Mouse (Mus musculus): ENCODE measurements at regions not wholly inside any gene's neighbourhood (a gene's known extent, or its start where the extent isn't known, plus 50 kb on each side); places are given as distances from the start of the nearest gene placed in this dataset.

GRCm38 (mm10) chr13:5022439-5022838, 413.5 kb upstream of the Akr1e1 start:
- no peak for ATAC-seq
- H3K4me3 ChIP-seq (ENCODE audit: low read length): no peak overlapping the region
- no peak overlapping the region for H3K4me2 ChIP-seq (ENCODE audit: low read depth, low read length)
- no peak overlapping the region for H3K27ac ChIP-seq (ENCODE audit: low read length)
- no peaks in the 10 kb centered on the region for H3K9me3 ChIP-seq (ENCODE audit: control insufficient read depth, low read length)
- H3K9ac ChIP-seq (ENCODE audit: low read depth, low read length): no peak overlapping the region
- H3K4me1 ChIP-seq (ENCODE audit: control insufficient read depth, insufficient read depth, low read length): no peaks in the 10 kb centered on the region
- H3K36me3 ChIP-seq (ENCODE audit: control insufficient read depth, insufficient read depth, low read length): no peaks in the 10 kb centered on the region
- no peaks in the 10 kb centered on the region for H3K27me3 ChIP-seq (replicated peaks; ENCODE audit: control insufficient read depth, insufficient read depth, low read length)
- 83% methylated on average over 7 of the region's 7 CpGs for WGBS

GRCm38 (mm10) chr13:5059859-5060258, 450.9 kb upstream of the Akr1e1 start:
- no peak for ATAC-seq
- H3K27me3 ChIP-seq (replicated peaks; ENCODE audit: control insufficient read depth, insufficient read depth, low read length): no peaks in the 10 kb centered on the region
- 60% methylated on average over 2 of the region's 2 CpGs for WGBS

GRCm38 (mm10) chr13:5060462-5060861, 451.5 kb upstream of the Akr1e1 start:
- H3K27ac ChIP-seq (ENCODE audit: low read length): no peak overlapping the region

More at GRCm38 (mm10) chr13:5059859-5060258, 450.9 kb upstream of the Akr1e1 start:
- no peak overlapping the region for H3K9ac ChIP-seq (ENCODE audit: low read depth, low read length)
- no peak overlapping the region for H3K27ac ChIP-seq (ENCODE audit: low read length)
- no peaks in the 10 kb centered on the region for H3K4me1 ChIP-seq (ENCODE audit: control insufficient read depth, insufficient read depth, low read length)
- no peak overlapping the region for H3K4me2 ChIP-seq (ENCODE audit: low read depth, low read length)
- no peaks in the 10 kb centered on the region for H3K9me3 ChIP-seq (ENCODE audit: control insufficient read depth, low read length)
- H3K4me3 ChIP-seq (ENCODE audit: low read length): no peak overlapping the region
- no peaks in the 10 kb centered on the region for H3K36me3 ChIP-seq (ENCODE audit: control insufficient read depth, insufficient read depth, low read length)

GRCm38 (mm10) chr13:5107454-5107853, 498.5 kb upstream of the Akr1e1 start:
- H3K9me3 ChIP-seq (ENCODE audit: control insufficient read depth, low read length): no peaks in the 10 kb centered on the region
- H3K27me3 ChIP-seq (replicated peaks; ENCODE audit: control insufficient read depth, insufficient read depth, low read length): no peaks in the 10 kb centered on the region
- 75% methylated on average over 5 of the region's 5 CpGs for WGBS
- no peak overlapping the region for H3K4me2 ChIP-seq (ENCODE audit: low read depth, low read length)
- no peak for ATAC-seq
- no peak overlapping the region for H3K27ac ChIP-seq (ENCODE audit: low read length)
- no peaks in the 10 kb centered on the region for H3K4me1 ChIP-seq (ENCODE audit: control insufficient read depth, insufficient read depth, low read length)
- H3K36me3 ChIP-seq (ENCODE audit: control insufficient read depth, insufficient read depth, low read length): no peaks in the 10 kb centered on the region
- H3K4me3 ChIP-seq (ENCODE audit: low read length): no peak overlapping the region
- H3K9ac ChIP-seq (ENCODE audit: low read depth, low read length): no peak overlapping the region

More at GRCm38 (mm10) chr13:5060462-5060861, 451.5 kb upstream of the Akr1e1 start:
- no peaks in the 10 kb centered on the region for H3K9me3 ChIP-seq (ENCODE audit: control insufficient read depth, low read length)
- H3K4me1 ChIP-seq (ENCODE audit: control insufficient read depth, insufficient read depth, low read length): no peaks in the 10 kb centered on the region
- no peak overlapping the region for H3K9ac ChIP-seq (ENCODE audit: low read depth, low read length)
- ATAC-seq: no peak
- no peaks in the 10 kb centered on the region for H3K36me3 ChIP-seq (ENCODE audit: control insufficient read depth, insufficient read depth, low read length)
- H3K27me3 ChIP-seq (replicated peaks; ENCODE audit: control insufficient read depth, insufficient read depth, low read length): no peaks in the 10 kb centered on the region
- no peak overlapping the region for H3K4me3 ChIP-seq (ENCODE audit: low read length)
- 33% methylated on average over 2 of the region's 2 CpGs for WGBS
- H3K4me2 ChIP-seq (ENCODE audit: low read depth, low read length): no peak overlapping the region

- ATAC-seq: peak; percentile 76; the same call in 1 of the 2 replicates
- no peak overlapping the region for H3K9ac ChIP-seq (ENCODE audit: low read depth, low read length)
- no peak overlapping the region for H3K27ac ChIP-seq (ENCODE audit: low read length)
- H3K4me3 ChIP-seq (ENCODE audit: low read length): no peak overlapping the region
- H3K27me3 ChIP-seq (replicated peaks; ENCODE audit: control insufficient read depth, insufficient read depth, low read length): no peaks in the 10 kb centered on the region
- 77% methylated on average over 3 of the region's 3 CpGs for WGBS
- H3K9me3 ChIP-seq (ENCODE audit: control insufficient read depth, low read length): no peaks in the 10 kb centered on the region
- no peak overlapping the region for H3K4me2 ChIP-seq (ENCODE audit: low read depth, low read length)
- no peaks in the 10 kb centered on the region for H3K4me1 ChIP-seq (ENCODE audit: control insufficient read depth, insufficient read depth, low read length)
- H3K36me3 ChIP-seq (ENCODE audit: control insufficient read depth, insufficient read depth, low read length): no peaks in the 10 kb centered on the region
These were observed 545.9 kb upstream of the Akr1e1 start for GRCm38 (mm10) chr13:5154911-5155310.

GRCm38 (mm10) chr13:5159765-5160684, 551.1 kb upstream of the Akr1e1 start:
- Histone ChIP-seq H3K9me3 (ENCODE audit: control insufficient read depth, low read length) (no peaks in the 10 kb centered on the region), H3K4me1 (ENCODE audit: control insufficient read depth, insufficient read depth, low read length) (no peaks in the 10 kb centered on the region), H3K36me3 (ENCODE audit: control insufficient read depth, insufficient read depth, low read length) (no peaks in the 10 kb centered on the region), H3K9ac (ENCODE audit: low read depth, low read length) (no peak overlapping the region), H3K27me3 (replicated peaks; ENCODE audit: control insufficient read depth, insufficient read depth, low read length) (no peaks in the 10 kb centered on the region), H3K4me3 (ENCODE audit: low read length) (no peak overlapping the region), H3K27ac (ENCODE audit: low read length) (no peak overlapping the region), H3K4me2 (ENCODE audit: low read depth, low read length) (no peak overlapping the region)
- ATAC-seq: no peak
- WGBS: 41% methylated on average over 5 of the region's 5 CpGs

- ATAC-seq: no peak
- Histone ChIP-seq H3K36me3 (ENCODE audit: control insufficient read depth, insufficient read depth, low read length) (no peaks in the 10 kb centered on the region), H3K27me3 (replicated peaks; ENCODE audit: control insufficient read depth, insufficient read depth, low read length) (no peaks in the 10 kb centered on the region), H3K9ac (ENCODE audit: low read depth, low read length) (no peak overlapping the region), H3K4me3 (ENCODE audit: low read length) (no peak overlapping the region), H3K4me1 (ENCODE audit: control insufficient read depth, insufficient read depth, low read length) (no peaks in the 10 kb centered on the region), H3K4me2 (ENCODE audit: low read depth, low read length) (no peak overlapping the region), H3K27ac (ENCODE audit: low read length) (no peak overlapping the region), H3K9me3 (ENCODE audit: control insufficient read depth, low read length) (no peaks in the 10 kb centered on the region)
- WGBS: 61% methylated on average over 2 of the region's 2 CpGs
These were observed 557.7 kb upstream of the Akr1e1 start for GRCm38 (mm10) chr13:5166716-5167115.

GRCm38 (mm10) chr13:5178996-5179395, 570.0 kb upstream of the Akr1e1 start:
- Histone ChIP-seq H3K27ac (ENCODE audit: low read length) (no peak overlapping the region), H3K4me2 (ENCODE audit: low read depth, low read length) (no peak overlapping the region), H3K9me3 (ENCODE audit: control insufficient read depth, low read length) (no peaks in the 10 kb centered on the region), H3K36me3 (ENCODE audit: control insufficient read depth, insufficient read depth, low read length) (no peaks in the 10 kb centered on the region), H3K27me3 (replicated peaks; ENCODE audit: control insufficient read depth, insufficient read depth, low read length) (no peaks in the 10 kb centered on the region), H3K9ac (ENCODE audit: low read depth, low read length) (no peak overlapping the region), H3K4me3 (ENCODE audit: low read length) (no peak overlapping the region), H3K4me1 (ENCODE audit: control insufficient read depth, insufficient read depth, low read length) (no peaks in the 10 kb centered on the region)
- WGBS: 81% methylated on average over 4 of the region's 4 CpGs
- ATAC-seq: no peak

GRCm38 (mm10) chr13:5179552-5179951, 570.6 kb upstream of the Akr1e1 start:
- no peak for ATAC-seq
- H3K9ac ChIP-seq (ENCODE audit: low read depth, low read length): no peak overlapping the region
- H3K4me2 ChIP-seq (ENCODE audit: low read depth, low read length): no peak overlapping the region
- H3K4me1 ChIP-seq (ENCODE audit: control insufficient read depth, insufficient read depth, low read length): no peaks in the 10 kb centered on the region
- H3K27me3 ChIP-seq (replicated peaks; ENCODE audit: control insufficient read depth, insufficient read depth, low read length): no peaks in the 10 kb centered on the region
- H3K4me3 ChIP-seq (ENCODE audit: low read length): no peak overlapping the region
- H3K36me3 ChIP-seq (ENCODE audit: control insufficient read depth, insufficient read depth, low read length): no peaks in the 10 kb centered on the region
- H3K27ac ChIP-seq (ENCODE audit: low read length): no peak overlapping the region
- no peaks in the 10 kb centered on the region for H3K9me3 ChIP-seq (ENCODE audit: control insufficient read depth, low read length)
- 61% methylated on average over 2 of the region's 2 CpGs for WGBS
